Mouse (Mus musculus): ENCODE measurements at regions not wholly inside any gene's neighbourhood (a gene's known extent, or its start where the extent isn't known, plus 50 kb on each side); places are given as distances from the start of the nearest gene placed in this dataset.

- H3K36me3 ChIP-seq (ENCODE audit: control insufficient read depth, insufficient read depth, low read length), result no peaks in the 10 kb centered on the region
- no peak overlapping the region for H3K4me3 ChIP-seq (ENCODE audit: control insufficient read depth, insufficient read depth, low read length)
- no peak for TF ChIP-seq CTCF (IDR thresholded peaks at IDR 0.05; ENCODE audit: borderline replicate concordance, control insufficient read depth, extremely low read depth, insufficient read depth, low read length, poor library complexity)
- TF ChIP-seq POLR2A (IDR thresholded peaks at IDR 0.05; ENCODE audit: control insufficient read depth, extremely low read depth, insufficient read depth, low read length, poor library complexity), result no peak
- 20% methylated on average over 1 of the region's 1 CpGs for WGBS
- no peaks in the 10 kb centered on the region for H3K27me3 ChIP-seq (ENCODE audit: control insufficient read depth, insufficient read depth, low read length)
- no peak overlapping the region for H3K27ac ChIP-seq (ENCODE audit: control insufficient read depth, insufficient read depth, low read length)
- H3K4me1 ChIP-seq (replicated peaks; ENCODE audit: control insufficient read depth, insufficient read depth, low read length), result no peaks in the 10 kb centered on the region
- DNase-seq, result no peak
Observed at GRCm38 (mm10) chr13:16678246-16679024, 666.8 kb downstream of the Inhba start.

GRCm38 (mm10) chr13:16694201-16694600 is 682.5 kb downstream of the Inhba start:
- no peaks in the 10 kb centered on the region for H3K4me1 ChIP-seq (replicated peaks; ENCODE audit: control insufficient read depth, insufficient read depth, low read length)
- no peak for DNase-seq
- H3K4me3 ChIP-seq (ENCODE audit: control insufficient read depth, insufficient read depth, low read length), result no peak overlapping the region
- 96% methylated on average over 1 of the region's 1 CpGs for WGBS
- no peak overlapping the region for H3K27ac ChIP-seq (ENCODE audit: control insufficient read depth, insufficient read depth, low read length)
- no peaks in the 10 kb centered on the region for H3K27me3 ChIP-seq (ENCODE audit: control insufficient read depth, insufficient read depth, low read length)
- TF ChIP-seq CTCF (IDR thresholded peaks at IDR 0.05; ENCODE audit: borderline replicate concordance, control insufficient read depth, extremely low read depth, insufficient read depth, low read length, poor library complexity) (no peak), POLR2A (IDR thresholded peaks at IDR 0.05; ENCODE audit: control insufficient read depth, extremely low read depth, insufficient read depth, low read length, poor library complexity) (no peak)
- no peaks in the 10 kb centered on the region for H3K36me3 ChIP-seq (ENCODE audit: control insufficient read depth, insufficient read depth, low read length)

- Histone ChIP-seq H3K4me1 (replicated peaks; ENCODE audit: control insufficient read depth, insufficient read depth, low read length) (no peaks in the 10 kb centered on the region), H3K36me3 (ENCODE audit: control insufficient read depth, insufficient read depth, low read length) (no peaks in the 10 kb centered on the region), H3K27ac (ENCODE audit: control insufficient read depth, insufficient read depth, low read length) (no peak overlapping the region), H3K27me3 (ENCODE audit: control insufficient read depth, insufficient read depth, low read length) (no peaks in the 10 kb centered on the region), H3K4me3 (ENCODE audit: control insufficient read depth, insufficient read depth, low read length) (no peak overlapping the region)
- 94% methylated on average over 2 of the region's 2 CpGs for WGBS
- no peak for DNase-seq
- TF ChIP-seq POLR2A (IDR thresholded peaks at IDR 0.05; ENCODE audit: control insufficient read depth, extremely low read depth, insufficient read depth, low read length, poor library complexity) (no peak), CTCF (IDR thresholded peaks at IDR 0.05; ENCODE audit: borderline replicate concordance, control insufficient read depth, extremely low read depth, insufficient read depth, low read length, poor library complexity) (no peak)
Observed at GRCm38 (mm10) chr13:16700934-16701333, 689.3 kb downstream of the Inhba start.

- DNase-seq, result no peak
Observed at GRCm38 (mm10) chr13:16702138-16702537, 690.5 kb downstream of the Inhba start.

DNA sequence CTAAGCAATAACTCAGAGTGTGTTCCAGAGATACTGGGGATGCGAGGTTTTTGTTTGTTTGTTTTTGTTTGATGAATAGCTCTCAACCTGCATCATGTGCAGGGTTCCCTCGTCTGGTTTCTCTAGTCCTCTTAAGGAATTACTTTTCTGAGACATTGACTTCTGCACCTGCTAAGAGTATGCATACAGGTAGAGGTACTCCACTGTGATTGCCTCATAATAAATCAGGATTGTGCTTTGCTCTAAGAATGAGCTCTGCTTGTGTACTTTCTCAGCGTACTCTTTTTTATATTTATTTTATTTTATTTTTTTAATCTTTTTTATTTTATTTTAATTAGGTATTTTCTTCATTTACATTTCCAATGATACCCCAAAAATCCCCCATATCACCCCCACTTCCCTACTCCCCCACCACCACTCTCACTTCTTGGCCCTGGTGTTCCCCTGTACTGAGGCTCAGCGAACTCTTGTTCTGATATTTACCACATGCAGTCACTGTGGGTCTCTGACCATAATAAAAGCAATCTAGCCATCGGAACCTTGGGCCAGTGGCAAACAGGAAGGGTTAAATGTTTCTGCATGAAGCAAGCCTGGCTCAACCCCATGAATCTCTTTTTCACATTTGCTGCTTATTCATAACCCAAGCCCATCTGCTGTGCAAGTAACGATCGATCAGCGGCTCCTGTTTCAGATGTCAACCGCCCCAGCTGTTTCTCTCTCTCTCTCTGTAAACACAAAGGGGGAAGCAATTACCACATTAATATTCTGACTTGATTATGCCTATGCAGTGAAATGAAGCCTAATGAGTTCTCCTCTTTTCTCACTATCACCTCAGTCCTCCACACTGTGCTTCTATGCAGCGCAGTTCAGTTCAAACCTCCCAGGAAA is 693.8 kb downstream of the Inhba start:
- no peaks in the 10 kb centered on the region for H3K27me3 ChIP-seq (ENCODE audit: control insufficient read depth, insufficient read depth, low read length)
- H3K27ac ChIP-seq (ENCODE audit: control insufficient read depth, insufficient read depth, low read length), result no peak overlapping the region
- no peaks in the 10 kb centered on the region for H3K4me1 ChIP-seq (replicated peaks; ENCODE audit: control insufficient read depth, insufficient read depth, low read length)
- no peak for TF ChIP-seq CTCF (IDR thresholded peaks at IDR 0.05; ENCODE audit: borderline replicate concordance, control insufficient read depth, extremely low read depth, insufficient read depth, low read length, poor library complexity)
- no peak for TF ChIP-seq POLR2A (IDR thresholded peaks at IDR 0.05; ENCODE audit: control insufficient read depth, extremely low read depth, insufficient read depth, low read length, poor library complexity)
- DNase-seq, result no peak
- 94% methylated on average over 10 of the region's 10 CpGs for WGBS
- no peak overlapping the region for H3K4me3 ChIP-seq (ENCODE audit: control insufficient read depth, insufficient read depth, low read length)
- H3K36me3 ChIP-seq (ENCODE audit: control insufficient read depth, insufficient read depth, low read length), result no peaks in the 10 kb centered on the region

More at GRCm38 (mm10) chr13:16702138-16702537, 690.5 kb downstream of the Inhba start:
- Histone ChIP-seq H3K27ac (ENCODE audit: control insufficient read depth, insufficient read depth, low read length) (no peak overlapping the region), H3K4me3 (ENCODE audit: control insufficient read depth, insufficient read depth, low read length) (no peak overlapping the region), H3K27me3 (ENCODE audit: control insufficient read depth, insufficient read depth, low read length) (no peaks in the 10 kb centered on the region), H3K36me3 (ENCODE audit: control insufficient read depth, insufficient read depth, low read length) (no peaks in the 10 kb centered on the region), H3K4me1 (replicated peaks; ENCODE audit: control insufficient read depth, insufficient read depth, low read length) (no peaks in the 10 kb centered on the region)
- TF ChIP-seq POLR2A (IDR thresholded peaks at IDR 0.05; ENCODE audit: control insufficient read depth, extremely low read depth, insufficient read depth, low read length, poor library complexity) (no peak), CTCF (IDR thresholded peaks at IDR 0.05; ENCODE audit: borderline replicate concordance, control insufficient read depth, extremely low read depth, insufficient read depth, low read length, poor library complexity) (no peak)
- 83% methylated on average over 1 of the region's 1 CpGs for WGBS

DNA sequence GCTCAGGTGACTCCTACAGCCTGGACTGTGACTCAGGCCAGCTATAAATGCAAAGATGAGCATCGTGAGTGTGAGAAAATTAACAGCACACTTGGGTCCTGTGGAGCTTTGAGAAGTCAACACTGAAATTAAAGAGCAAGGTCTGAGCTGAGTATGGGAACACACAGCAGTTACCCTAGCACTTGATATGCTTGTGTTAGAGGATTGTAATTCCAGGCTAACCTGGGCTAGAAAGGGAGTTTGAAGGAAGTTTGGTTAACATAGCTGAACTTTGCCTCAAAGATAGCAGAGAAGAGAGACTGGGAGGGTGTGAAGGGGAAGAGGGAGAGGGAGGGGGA is 694.4 kb downstream of the Inhba start:
- Histone ChIP-seq H3K4me1 (replicated peaks; ENCODE audit: control insufficient read depth, insufficient read depth, low read length) (no peaks in the 10 kb centered on the region), H3K27me3 (ENCODE audit: control insufficient read depth, insufficient read depth, low read length) (no peaks in the 10 kb centered on the region), H3K27ac (ENCODE audit: control insufficient read depth, insufficient read depth, low read length) (no peak overlapping the region), H3K36me3 (ENCODE audit: control insufficient read depth, insufficient read depth, low read length) (no peaks in the 10 kb centered on the region), H3K4me3 (ENCODE audit: control insufficient read depth, insufficient read depth, low read length) (no peak overlapping the region)
- TF ChIP-seq POLR2A (IDR thresholded peaks at IDR 0.05; ENCODE audit: control insufficient read depth, extremely low read depth, insufficient read depth, low read length, poor library complexity) (no peak), CTCF (IDR thresholded peaks at IDR 0.05; ENCODE audit: borderline replicate concordance, control insufficient read depth, extremely low read depth, insufficient read depth, low read length, poor library complexity) (no peak)
- WGBS, result 73% methylated on average over 1 of the region's 1 CpGs
- DNase-seq, result no peak

Data from thymus, adult 2 months (tissue).